Comparison of ENCODE assay signal across 8 mouse cellular contexts in genomic region chr7:29783871-29784551, GRCm38 (mm10). TPM values are rescaled to one million over a fixed set of nuclear protein-coding genes. Genes with fewer than 3 reads are reported as not detected.
DNase-seq lines count a peak whose midpoint lies in the region; ATAC-seq and TF ChIP-seq lines count a peak whose summit lies in the region.

Zfp30 (plus strand) TSS chr7:29783998.

- in situ Hi-C loops in CH12.LX (cut with MboI; ENCODE audit: low pct_ligation_motif_present, low pct_unique_long_range_greater_than_20kb, low sequenced_read_pairs), result no loop called here

- H3K36me3 ChIP-seq in CH12.LX (replicated peaks in 1 of 2; ENCODE audit: control insufficient read depth in 1 of 2, insufficient read depth in 1 of 2, low read length in 1 of 2), result peaks cover 0 to 10% of the 10 kb centered on the region in 2 experiments
- peaks cover 30% of the 10 kb centered on the region for H3K36me3 ChIP-seq in forebrain, embryonic 12.5 days (replicated peaks)
- H3K36me3 ChIP-seq in heart, postnatal 0 days (replicated peaks; ENCODE audit: control insufficient read depth, insufficient read depth, low read length), result peaks cover 23% of the 10 kb centered on the region
- no peaks in the 10 kb centered on the region for H3K36me3 ChIP-seq in liver, embryonic 14.5 days (replicated peaks; ENCODE audit: control insufficient read depth, insufficient read depth, low read depth)
- H3K36me3 ChIP-seq in neural tube, embryonic 12.5 days, result peaks cover 17% of the 10 kb centered on the region
- peaks cover 8% of the 10 kb centered on the region for H3K36me3 ChIP-seq in stomach, postnatal 0 days (ENCODE audit: control insufficient read depth, insufficient read depth, low read length)

- H3K27me3 ChIP-seq in CH12.LX (replicated peaks), result no peaks in the 10 kb centered on the region
- H3K27me3 ChIP-seq in forebrain, embryonic 12.5 days, result no peaks in the 10 kb centered on the region
- H3K27me3 ChIP-seq in heart, postnatal 0 days (ENCODE audit: control insufficient read depth, insufficient read depth, low read length), result no peaks in the 10 kb centered on the region
- H3K27me3 ChIP-seq in liver, embryonic 14.5 days (ENCODE audit: control insufficient read depth, insufficient read depth, low read length), result no peaks in the 10 kb centered on the region
- no peaks in the 10 kb centered on the region for H3K27me3 ChIP-seq in neural tube, embryonic 12.5 days (replicated peaks)
- no peaks in the 10 kb centered on the region for H3K27me3 ChIP-seq in stomach, postnatal 0 days (ENCODE audit: control insufficient read depth, insufficient read depth, low read length)

- TF ChIP-seq EP300 in CH12.LX (IDR thresholded peaks at IDR 0.05; ENCODE audit: low read length), result no peak
- no peak for TF ChIP-seq EP300 in heart, postnatal 0 days (IDR thresholded peaks at IDR 0.05; ENCODE audit: low read depth)
- no peak for TF ChIP-seq EP300 in liver, embryonic 14.5 days (IDR thresholded peaks at IDR 0.05; ENCODE audit: low read depth)
- TF ChIP-seq EP300 in stomach, postnatal 0 days (optimal IDR thresholded peaks at IDR 0.05), result no peak

- dilution Hi-C loops in CH12.LX (cut with MboI; ENCODE audit: extremely low pct_ligation_motif_present, extremely low pct_unique_long_range_greater_than_20kb, low sequenced_read_pairs), result no loop called here

- peaks cover 0 to 10% of the 10 kb centered on the region in 2 experiments; a peak in 2 of 4 replicates for H3K4me1 ChIP-seq in CH12.LX (ENCODE audit: control insufficient read depth in 1 of 2, insufficient read depth in 2 of 2)
- H3K4me1 ChIP-seq in forebrain, embryonic 12.5 days, result peaks cover 16% of the 10 kb centered on the region
- peaks cover 15% of the 10 kb centered on the region; the same call in 1 of the 2 replicates for H3K4me1 ChIP-seq in heart, postnatal 0 days (ENCODE audit: control insufficient read depth, insufficient read depth)
- H3K4me1 ChIP-seq in liver, embryonic 14.5 days (replicated peaks; ENCODE audit: control insufficient read depth in 2 of 2, insufficient read depth in 2 of 2, low read length in 1 of 2), result peaks cover 0 to 2% of the 10 kb centered on the region in 2 experiments; a peak in 1 of 4 replicates
- peaks cover 6% of the 10 kb centered on the region for H3K4me1 ChIP-seq in neural tube, embryonic 12.5 days
- H3K4me1 ChIP-seq in stomach, postnatal 0 days (replicated peaks; ENCODE audit: control insufficient read depth, insufficient read depth), result no peaks in the 10 kb centered on the region

- under 1% methylated on average over 45 of the region's 45 CpGs for WGBS in forebrain, embryonic 12.5 days
- under 1% methylated on average over 45 of the region's 45 CpGs for WGBS in heart, postnatal 0 days
- WGBS in liver, embryonic 14.5 days (ENCODE audit: insufficient replicate concordance), result under 1% methylated on average over 45 of the region's 45 CpGs
- WGBS in neural tube, embryonic 12.5 days, result 1% methylated on average over 45 of the region's 45 CpGs
- under 1% methylated on average over 45 of the region's 45 CpGs for WGBS in stomach, postnatal 0 days

- TF ChIP-seq POLR2A in CH12.LX (IDR thresholded peaks at IDR 0.05; ENCODE audit: low read depth, low read length), result peak; percentile 23; the same call in 1 of the 2 replicates

- no peak within 1 kb of the TSS for H3K27ac ChIP-seq in CH12.LX (ENCODE audit: insufficient read depth, low read depth)
- peak within 1 kb of the TSS; percentile 91 for H3K27ac ChIP-seq in forebrain, embryonic 12.5 days
- H3K27ac ChIP-seq in heart, postnatal 0 days (ENCODE audit: low read depth), result peak within 1 kb of the TSS; percentile 83
- no peak within 1 kb of the TSS for H3K27ac ChIP-seq in liver, embryonic 14.5 days
- H3K27ac ChIP-seq in neural tube, embryonic 12.5 days, result peak within 1 kb of the TSS; percentile 84
- peak within 1 kb of the TSS; percentile 71 for H3K27ac ChIP-seq in stomach, postnatal 0 days (replicated peaks)

- H3K79me2 ChIP-seq in CH12.LX (replicated peaks; ENCODE audit: control insufficient read depth, extremely low read depth, insufficient read depth, poor library complexity, severe bottlenecking), result no peaks in the 10 kb centered on the region

- peak; percentile 97 for ATAC-seq in forebrain, embryonic 12.5 days (ENCODE audit: low FRiP score)
- peak; percentile 93 for ATAC-seq in heart, postnatal 0 days (ENCODE audit: insufficient read depth, low read depth)
- ATAC-seq in liver, embryonic 14.5 days (ENCODE audit: insufficient read depth), result peak; percentile 87
- peak; percentile 98 for ATAC-seq in neural tube, embryonic 12.5 days (ENCODE audit: low FRiP score, low read depth)
- peak; percentile 93 for ATAC-seq in stomach, postnatal 0 days (ENCODE audit: low FRiP score, low TSS enrichment)

- no peak for TF ChIP-seq CTCF in CH12.LX (conservative IDR thresholded peaks at IDR 0.05 in 1 of 2, IDR thresholded peaks at IDR 0.05 in 1 of 2; ENCODE audit: low read depth in 2 of 2, low read length in 2 of 2)
- no peak for TF ChIP-seq CTCF in heart, postnatal 0 days (IDR thresholded peaks at IDR 0.05; ENCODE audit: low read depth)
- no peak for TF ChIP-seq CTCF in liver, embryonic 14.5 days (IDR thresholded peaks at IDR 0.05; ENCODE audit: low read depth)
- TF ChIP-seq CTCF in stomach, postnatal 0 days (IDR thresholded peaks at IDR 0.05; ENCODE audit: low read depth), result no peak

- peak within 1 kb of the TSS; percentile 66 to 90 (median 68) for H3K4me3 ChIP-seq in CH12.LX (replicated peaks in 1 of 3; ENCODE audit: low read depth in 2 of 3, low read length in 2 of 3, poor library complexity in 1 of 3)
- H3K4me3 ChIP-seq in forebrain, embryonic 12.5 days (replicated peaks), result peak within 1 kb of the TSS; percentile 82
- peak within 1 kb of the TSS; percentile 87 for H3K4me3 ChIP-seq in heart, postnatal 0 days (ENCODE audit: low read depth, low read length)
- peak within 1 kb of the TSS; percentile 64 to 85 for H3K4me3 ChIP-seq in liver, embryonic 14.5 days (ENCODE audit: insufficient read depth in 1 of 2, low read depth in 2 of 2, low read length in 2 of 2)
- H3K4me3 ChIP-seq in neural tube, embryonic 12.5 days, result peak within 1 kb of the TSS; percentile 83
- H3K4me3 ChIP-seq in stomach, postnatal 0 days (ENCODE audit: low read depth, low read length), result peak within 1 kb of the TSS; percentile 82

- peak within 1 kb of the TSS; percentile 89 for H3K9ac ChIP-seq in CH12.LX (ENCODE audit: insufficient read depth, low read depth)
- H3K9ac ChIP-seq in forebrain, embryonic 12.5 days, result peak within 1 kb of the TSS; percentile 90
- H3K9ac ChIP-seq in heart, postnatal 0 days (replicated peaks; ENCODE audit: low read depth, low read length), result peak within 1 kb of the TSS; percentile 90
- peak within 1 kb of the TSS; percentile 58 for H3K9ac ChIP-seq in liver, embryonic 14.5 days (replicated peaks)
- peak within 1 kb of the TSS; percentile 89 for H3K9ac ChIP-seq in neural tube, embryonic 12.5 days
- peak within 1 kb of the TSS; percentile 80 for H3K9ac ChIP-seq in stomach, postnatal 0 days (ENCODE audit: low read length)

- peaks cover 2% of the 10 kb centered on the region for H3K9me3 ChIP-seq in CH12.LX (replicated peaks; ENCODE audit: low read length)
- H3K9me3 ChIP-seq in forebrain, embryonic 12.5 days, result no peaks in the 10 kb centered on the region
- no peaks in the 10 kb centered on the region for H3K9me3 ChIP-seq in heart, postnatal 0 days (replicated peaks; ENCODE audit: control insufficient read depth, low read length)
- no peaks in the 10 kb centered on the region for H3K9me3 ChIP-seq in liver, embryonic 14.5 days (ENCODE audit: control insufficient read depth, low read length)
- H3K9me3 ChIP-seq in neural tube, embryonic 12.5 days, result no peaks in the 10 kb centered on the region
- no peaks in the 10 kb centered on the region for H3K9me3 ChIP-seq in stomach, postnatal 0 days (ENCODE audit: control insufficient read depth, low read length)

- H3K4me2 ChIP-seq in CH12.LX (ENCODE audit: insufficient read depth, low read depth, poor library complexity, severe bottlenecking), result peak within 1 kb of the TSS; percentile 98
- peak within 1 kb of the TSS; percentile 83 for H3K4me2 ChIP-seq in forebrain, embryonic 12.5 days
- H3K4me2 ChIP-seq in heart, postnatal 0 days (ENCODE audit: low read depth, low read length), result peak within 1 kb of the TSS; percentile 90
- H3K4me2 ChIP-seq in liver, embryonic 14.5 days (ENCODE audit: low read depth), result peak within 1 kb of the TSS; percentile 63
- peak within 1 kb of the TSS; percentile 79 for H3K4me2 ChIP-seq in neural tube, embryonic 12.5 days (replicated peaks)
- peak within 1 kb of the TSS; percentile 91 for H3K4me2 ChIP-seq in stomach, postnatal 0 days (replicated peaks; ENCODE audit: low read depth)

- TF ChIP-seq RAD21 in CH12.LX (IDR thresholded peaks at IDR 0.05; ENCODE audit: low read depth, low read length), result no peak

- peak; percentile 79 for DNase-seq in CH12.LX (ENCODE audit: extremely low read depth)
- DNase-seq in c-Kit-negative CD71-positive TER-119-positive erythroid progenitor cells, embryonic 14.5 days (ENCODE audit: low read depth, low spot score), result peak; percentile 44
- peak; percentile 93 for DNase-seq in heart, postnatal 0 days (ENCODE audit: low spot score)
- peak; percentile 86 to 89 for DNase-seq in kidney, postnatal 36 days
- peak; percentile 53 to 71 (median 63) for DNase-seq in liver, embryonic 14.5 days (ENCODE audit: low read depth in 3 of 3, low spot score in 3 of 3)
- DNase-seq in stomach, postnatal 0 days (ENCODE audit: low spot score), result peak; percentile 80

TF ChIP-seq in CH12.LX, 34 proteins besides CTCF, POLR2A, EP300 and RAD21 (continues in another document):
- TF ChIP-seq JUN (IDR thresholded peaks at IDR 0.05; ENCODE audit: insufficient read depth, low read depth, low read length) (no peak), BHLHE40 (IDR thresholded peaks at IDR 0.05; ENCODE audit: low read depth, low read length) (peak; percentile 53; the same call in 1 of the 2 replicates), MAZ (IDR thresholded peaks at IDR 0.05; ENCODE audit: low read depth, low read length) (peak; percentile 48; the same call in 1 of the 2 replicates), SIN3A (IDR thresholded peaks at IDR 0.05; ENCODE audit: low read length) (no peak), NELFE (IDR thresholded peaks at IDR 0.05; ENCODE audit: low read depth, low read length) (0 out of 2 replicates have a peak, but pooled peaks have one; percentile 32), MAX (IDR thresholded peaks at IDR 0.05; ENCODE audit: low read length) (no peak)

RNA-seq across cellular contexts. Expression of gene Zfp30, which starts in this region (rescaled TPM):
- total RNA-seq in CH12.LX (2012; rRNA removed) (0.50 and 0.76 TPM in 2 replicates), CH12.LX (2014; rRNA removed) (0.54 TPM in 2 replicates)
- polyA plus RNA-seq in CH12.LX (2012; ENCODE audit: insufficient read length, low read depth), result 0.45 and 0.76 TPM in 2 replicates
- polyA plus RNA-seq in forebrain, embryonic 12.5 days (2016; fragmentation: Nextera tagmentation; extraction: Ambion mirVana), result 11.6 and 11.8 TPM in 2 replicates
- total RNA-seq in heart, postnatal 0 days (2014; rRNA removed; ENCODE audit: low replicate concordance), result 4.6 and 5.6 TPM in 2 replicates
- polyA plus RNA-seq in heart, postnatal 0 days (2015; fragmentation: Nextera tagmentation; extraction: Ambion mirVana), result 8.1 and 8.4 TPM in 2 replicates
- polyA plus RNA-seq in liver, embryonic 14.5 days (2012; rRNA removed), result 0.32 and 0.45 TPM in 2 replicates
- polyA plus RNA-seq in liver, embryonic 14.5 days (2014; fragmentation: Nextera tagmentation; extraction: Ambion mirVana), result 0.32 and 0.61 TPM in 2 replicates
- polyA plus RNA-seq in neural tube, embryonic 12.5 days (2016; fragmentation: Nextera tagmentation; extraction: Ambion mirVana), result 9.7 and 10.4 TPM in 2 replicates
- polyA plus RNA-seq in stomach, postnatal 0 days (2015; fragmentation: Nextera tagmentation; extraction: Ambion mirVana), result 2.3 and 2.6 TPM in 2 replicates

Comparison
In these comparisons a context has a peak if more than half of its experiments do, and no peak if none do; other contexts are left out.
1. Peak in DNase-seq, H3K4me3 ChIP-seq, H3K9ac ChIP-seq and H3K4me2 ChIP-seq in CH12.LX; RNA of the gene not detected or under 1 TPM.
2. Peak in DNase-seq, ATAC-seq, H3K4me3 ChIP-seq, H3K9ac ChIP-seq and H3K4me2 ChIP-seq in liver, embryonic 14.5 days; RNA of the gene not detected or under 1 TPM.
3. H3K27ac ChIP-seq: peak in forebrain, embryonic 12.5 days (single experiment), heart, postnatal 0 days (single experiment), neural tube, embryonic 12.5 days (single experiment) and stomach, postnatal 0 days (single experiment); none in CH12.LX (single experiment) and liver, embryonic 14.5 days (single experiment).
4. Peak in every context shown above with its lines, with median percentiles within 50 percentile points of each other: DNase-seq, H3K4me2 ChIP-seq, H3K4me3 ChIP-seq, H3K9ac ChIP-seq and ATAC-seq.